Mouse (Mus musculus): Measurements from ENCODE around the gene Avpr2.

Avpr2 gene

DNA sequence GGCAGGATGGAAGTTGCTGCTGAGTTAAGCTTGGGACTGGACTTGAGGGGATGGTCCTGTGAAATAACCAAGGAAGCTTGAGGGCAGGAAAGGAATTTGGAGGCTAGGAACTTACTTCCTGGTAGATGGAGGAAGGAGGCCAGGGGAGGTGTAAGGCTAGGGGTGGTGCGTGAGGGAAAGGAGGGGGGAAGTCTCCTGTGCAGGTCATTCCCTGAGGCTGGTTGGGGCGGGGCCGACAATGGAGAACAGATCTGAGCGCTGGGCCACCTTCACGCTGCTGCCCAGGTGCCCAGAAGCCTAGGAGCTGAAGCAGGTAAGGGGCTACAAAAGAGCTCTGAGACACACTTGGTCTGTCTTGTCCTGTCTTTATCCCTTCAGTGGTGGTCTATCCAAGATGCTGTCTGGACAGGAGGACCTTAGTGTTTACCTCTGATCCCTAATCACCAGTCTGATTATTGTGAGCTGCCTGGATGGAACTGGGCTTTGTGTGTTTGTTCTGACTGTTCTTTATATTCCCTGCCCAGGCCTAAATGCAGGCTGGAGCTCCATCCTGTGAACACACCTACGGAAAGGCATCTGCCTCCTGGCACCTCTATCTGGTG lies at the start of gene Avpr2:
Gene Avpr2, plus strand, starts transcription at position 552 of the 602 bp plus-strand sequence.
- no peak for DNase-seq

DNA sequence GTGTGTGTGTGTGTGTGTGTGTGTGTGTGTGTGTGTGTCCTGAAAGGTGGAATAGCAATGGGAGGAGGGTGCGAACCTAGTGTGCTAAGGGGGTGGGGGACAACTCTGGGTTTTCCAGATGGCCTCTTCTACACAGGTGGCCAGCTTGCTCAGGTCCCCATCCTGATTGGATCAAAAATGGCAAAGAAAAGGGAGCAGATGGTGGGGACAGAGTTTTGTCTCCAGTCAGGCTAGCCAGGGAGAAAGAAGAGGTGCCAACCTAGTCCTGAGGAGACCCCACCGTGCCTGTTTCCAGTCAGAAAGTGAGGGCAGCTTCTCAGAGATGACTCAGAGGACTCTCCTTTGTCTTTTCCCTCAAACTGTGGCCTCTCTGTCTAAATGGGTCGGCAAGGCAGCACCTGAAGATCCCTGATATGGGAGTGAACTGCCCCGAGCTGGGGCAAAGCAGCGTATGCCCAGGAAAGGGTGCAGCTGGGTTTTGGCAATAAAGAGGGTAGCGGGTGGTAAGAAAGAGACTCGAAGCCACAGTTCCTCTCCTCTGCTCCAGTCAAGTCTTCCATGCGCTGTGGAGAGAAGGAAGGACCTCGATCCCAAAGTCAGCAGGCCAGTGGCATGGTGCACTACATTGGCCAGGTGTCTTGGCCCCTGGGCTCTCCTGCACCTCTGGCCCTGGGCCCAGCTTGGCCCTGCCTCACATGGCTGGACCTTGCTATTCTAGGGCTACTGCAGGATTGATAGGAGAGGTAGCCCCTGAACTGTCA lies 37.4 kb upstream of the Avpr2 start:
- peak; percentile 44 for DNase-seq

DNA sequence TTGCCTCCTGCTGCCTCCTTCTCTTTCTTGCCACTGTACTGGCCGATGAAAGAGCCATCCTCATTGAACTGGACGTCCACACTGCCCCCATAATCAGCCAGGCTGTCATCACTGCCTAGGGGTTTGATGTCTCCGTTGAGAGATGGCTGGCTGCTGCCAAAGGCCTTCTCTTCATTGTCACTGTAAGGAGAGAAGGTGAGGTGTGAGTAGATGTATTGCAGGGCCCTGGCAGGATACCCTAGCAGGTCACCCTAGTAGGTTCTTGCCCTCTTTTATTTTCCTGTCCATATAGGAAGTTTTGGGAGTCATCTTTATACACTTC lies 36.9 kb upstream of the Avpr2 start:
- DNase-seq = peak; percentile 96

DNA sequence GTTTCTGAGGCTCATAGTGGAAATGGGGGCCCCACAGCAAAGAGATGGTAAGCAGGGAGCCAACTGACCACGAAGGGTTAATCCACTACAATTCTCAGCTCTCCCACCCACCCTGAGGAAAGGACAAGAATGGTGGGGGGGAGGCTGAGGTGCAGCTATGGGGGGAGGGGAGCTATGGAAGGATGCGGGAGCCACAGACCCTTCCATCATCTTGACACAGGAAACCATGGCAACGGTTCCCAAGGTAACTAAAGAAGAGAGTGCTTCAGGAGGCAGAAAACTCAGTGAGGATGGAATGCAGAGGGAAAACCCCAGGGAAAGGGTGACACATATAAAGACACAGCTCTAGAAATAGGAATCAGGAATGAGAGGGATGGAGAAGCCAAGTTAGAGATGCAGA lies 27.2 kb upstream of the Avpr2 start:
- DNase-seq = peak; percentile 72

DNA sequence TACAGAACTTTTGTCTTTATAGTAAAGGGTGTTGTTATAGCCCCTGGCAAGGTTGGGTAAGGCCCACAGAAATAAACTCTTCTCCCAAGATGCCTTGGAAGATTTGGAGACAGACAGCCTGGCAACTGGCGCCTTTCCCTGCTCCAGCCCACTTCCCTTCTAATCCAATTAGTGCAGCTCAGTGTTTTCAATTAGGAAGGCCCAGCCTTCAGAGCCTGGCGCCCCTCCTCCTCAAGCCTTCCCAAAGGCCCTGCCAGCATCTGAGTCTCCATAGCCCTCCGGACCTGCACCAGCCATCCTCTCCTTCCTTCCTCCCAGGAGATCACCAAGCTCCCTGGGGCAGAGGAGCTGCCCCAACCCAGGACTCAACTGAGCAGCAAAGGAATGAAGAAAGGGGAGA lies 24.6 kb upstream of the Avpr2 start:
- peak; percentile 44 for DNase-seq

DNA sequence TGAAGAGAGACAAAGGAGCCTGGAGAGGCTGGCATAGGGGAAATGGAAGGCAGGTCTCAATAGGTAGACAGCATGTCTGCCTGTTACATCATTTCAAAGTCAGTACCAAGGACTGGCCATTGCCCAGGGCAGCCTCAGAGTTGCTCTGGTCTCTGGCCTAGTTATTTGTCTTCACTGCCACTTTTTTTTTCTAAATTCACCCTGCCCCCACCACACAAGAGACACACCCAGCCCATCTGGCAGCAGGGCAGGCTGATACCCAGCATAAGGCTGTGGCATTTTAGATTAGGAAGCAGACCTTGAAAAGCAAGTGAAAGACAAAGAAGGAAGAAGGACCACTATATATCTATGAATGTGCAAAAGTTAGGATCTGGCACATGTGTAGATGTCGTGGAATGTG lies 24.1 kb upstream of the Avpr2 start:
- peak; percentile 31 for DNase-seq

DNA sequence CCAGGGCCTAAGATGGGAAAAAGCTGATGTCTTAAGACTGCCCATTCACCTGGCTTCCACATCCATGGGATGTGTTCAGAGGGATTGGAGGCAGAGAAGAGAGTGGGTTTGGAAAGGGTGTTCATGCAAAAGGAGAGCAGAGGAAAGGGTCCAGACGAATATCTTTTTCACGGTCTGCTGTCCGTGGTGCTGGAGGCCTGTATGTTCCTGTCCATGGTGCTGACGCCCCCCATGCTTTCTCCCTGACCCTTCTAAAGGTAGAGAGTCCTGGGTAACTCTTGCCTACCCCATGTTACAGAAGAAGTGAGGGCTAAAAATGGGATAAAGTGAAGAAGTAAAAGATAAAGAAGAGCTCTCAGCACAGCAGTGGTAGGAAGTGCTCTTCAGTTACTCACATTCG lies 22.6 kb upstream of the Avpr2 start:
- DNase-seq = peak; percentile 48

DNA sequence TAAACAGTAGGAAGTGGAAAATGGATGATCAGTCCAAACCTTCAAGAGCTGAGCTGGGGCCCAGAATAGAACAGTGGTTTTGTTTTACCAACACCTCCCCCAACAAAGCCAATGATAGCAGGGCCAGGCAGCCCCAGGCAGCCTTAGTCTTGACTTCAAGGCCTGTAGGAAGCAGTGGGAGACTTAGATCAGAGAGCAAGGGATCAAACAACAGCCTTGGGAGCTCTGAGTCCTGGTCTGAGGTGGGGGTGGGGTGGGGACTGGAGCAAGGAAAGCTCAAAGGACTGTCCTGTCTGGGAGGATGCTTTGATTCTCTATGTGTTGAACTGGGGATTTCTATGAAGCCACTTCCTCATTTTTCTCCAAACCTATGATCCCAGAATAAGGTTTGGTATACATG lies 20.4 kb upstream of the Avpr2 start:
- DNase-seq = no peak

DNA sequence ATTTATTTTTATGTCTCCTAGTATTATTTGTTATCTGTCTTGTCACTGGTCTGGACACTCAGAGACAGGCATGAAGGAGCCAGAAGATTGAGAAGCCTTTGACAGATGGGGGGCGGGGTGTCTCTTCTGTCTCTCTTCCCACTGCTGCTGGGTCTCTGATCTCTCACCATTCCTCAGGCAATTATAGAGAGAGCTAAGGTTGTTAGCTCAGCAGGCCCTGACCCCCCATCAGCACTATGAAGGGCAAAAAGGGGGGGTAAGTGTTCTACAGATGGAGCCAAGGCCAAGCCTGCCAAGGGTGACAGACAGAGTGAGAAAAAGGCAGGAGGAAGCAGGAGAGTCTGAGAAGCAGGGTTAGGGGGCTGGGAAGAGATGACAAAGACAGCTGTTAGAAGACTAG lies 19.9 kb upstream of the Avpr2 start:
- peak; percentile 14 for DNase-seq

DNA sequence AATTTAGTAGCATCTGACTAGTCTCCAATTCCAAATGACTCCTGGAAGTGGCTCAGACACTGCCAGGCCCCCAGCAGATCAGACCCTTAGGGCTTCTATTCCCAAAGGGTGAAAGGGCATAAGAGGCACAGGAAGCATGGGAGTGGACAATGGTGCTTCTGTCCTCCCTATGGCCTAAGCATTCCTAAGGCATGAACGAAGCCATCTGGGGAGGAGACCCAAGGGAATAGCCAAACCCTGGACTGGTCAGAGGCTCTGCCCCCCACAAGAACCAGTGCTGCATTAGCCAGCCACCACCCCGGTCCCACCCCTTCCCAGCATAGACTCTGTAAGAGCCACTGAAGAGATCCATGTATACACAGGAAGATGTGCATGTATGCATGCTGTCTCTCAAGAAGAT lies 16.0 kb upstream of the Avpr2 start:
- no peak for DNase-seq

DNA sequence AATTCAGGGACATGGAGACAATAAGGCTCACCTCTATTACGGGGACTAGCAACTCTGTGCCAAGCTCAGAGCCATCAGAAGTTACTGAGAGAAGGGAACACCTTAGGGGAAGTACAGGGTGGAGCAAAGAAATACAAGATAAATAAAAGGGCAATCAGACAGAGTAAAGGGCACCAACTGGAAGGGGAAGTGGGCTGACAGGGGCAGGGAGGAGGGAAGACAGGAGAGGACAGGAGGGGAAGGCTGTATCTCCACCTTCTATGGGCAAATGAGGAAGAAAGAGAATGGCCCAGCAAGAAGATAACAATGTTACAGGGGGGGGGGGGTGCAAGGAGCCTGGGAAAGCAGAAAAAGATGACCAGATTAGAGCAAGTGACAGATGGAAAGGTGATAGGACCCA lies 14.9 kb upstream of the Avpr2 start:
- DNase-seq = no peak

DNA sequence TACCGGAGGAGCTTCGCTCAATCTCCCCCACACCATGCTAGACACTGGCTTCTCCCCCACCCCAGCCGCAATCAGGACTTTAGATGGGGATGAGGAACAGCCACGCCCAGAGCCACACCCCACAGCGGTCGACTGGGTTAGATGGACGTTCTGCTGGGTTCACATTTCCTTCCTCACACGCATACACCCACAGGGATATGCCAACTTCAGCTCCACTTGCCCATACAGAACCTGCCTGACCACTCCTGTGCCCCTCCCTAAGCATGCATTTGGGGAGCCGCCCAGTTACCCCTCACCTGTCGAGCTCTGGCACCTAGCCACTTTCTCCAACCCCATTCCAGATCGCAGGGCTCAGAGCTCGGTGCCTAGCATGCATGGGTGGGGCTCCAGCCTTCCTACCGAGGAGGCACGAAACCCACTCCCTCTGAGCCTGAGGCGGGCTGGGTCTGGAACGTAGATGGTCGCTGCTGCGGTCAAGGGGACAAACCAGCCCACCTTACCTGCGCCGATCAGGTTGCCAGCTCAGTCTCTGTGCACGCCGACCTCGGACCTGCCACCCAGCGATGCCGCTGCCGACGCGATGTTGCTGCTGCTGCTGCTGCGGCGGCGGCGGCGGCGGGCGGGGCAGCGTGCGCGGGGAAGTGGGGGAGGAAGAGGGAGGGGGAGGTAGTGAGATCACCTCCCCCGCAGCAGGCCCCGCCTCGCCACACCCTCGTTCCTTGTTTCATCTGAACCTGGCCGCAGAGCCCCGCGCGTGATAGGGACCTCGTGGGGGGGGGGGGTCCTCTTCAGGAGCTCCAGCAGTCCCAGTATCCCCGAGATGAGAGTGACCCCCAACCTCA lies 11.5 kb upstream of the Avpr2 start:
- DNase-seq = peak; percentile 93

DNA sequence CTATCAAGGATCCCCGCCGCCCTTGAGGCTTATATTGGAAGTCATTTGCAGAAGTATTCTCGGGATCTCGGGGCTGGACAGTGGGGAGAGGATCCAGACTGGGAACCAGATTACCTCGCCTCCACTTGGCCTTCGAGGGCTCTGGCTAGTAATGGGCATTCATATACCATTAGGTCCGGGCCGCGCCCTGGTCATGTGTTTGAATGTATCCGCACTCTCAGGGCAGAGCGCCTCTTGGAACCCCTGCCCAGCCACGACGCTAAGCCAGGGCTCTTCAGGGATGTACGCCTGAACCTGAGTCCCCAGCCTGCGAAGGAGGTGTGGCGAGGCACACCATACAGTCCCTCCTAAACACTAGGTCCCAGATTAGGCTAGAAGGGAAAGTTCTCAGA lies 10.9 kb upstream of the Avpr2 start:
- no peak for DNase-seq

DNA sequence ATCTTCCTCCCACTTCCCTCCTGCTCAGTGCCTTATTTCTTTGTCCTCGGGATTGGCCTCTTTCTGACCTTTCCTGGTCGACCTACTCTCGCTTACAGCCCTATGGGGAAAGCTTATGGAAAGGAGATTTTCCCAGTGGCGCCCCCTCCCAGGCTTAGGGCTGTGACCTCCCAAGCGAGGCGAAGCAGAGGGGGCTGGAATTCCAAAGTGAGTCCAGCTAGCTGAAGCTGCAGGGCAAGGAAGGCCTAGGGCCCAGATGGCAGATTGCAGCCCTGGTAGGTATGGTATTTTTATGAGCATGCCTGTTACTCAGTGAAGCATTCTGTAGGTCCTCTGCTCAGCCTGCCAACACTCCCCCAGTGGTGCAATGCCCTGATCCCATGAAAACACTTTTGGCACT lies 10.4 kb upstream of the Avpr2 start:
- no peak for DNase-seq

DNA sequence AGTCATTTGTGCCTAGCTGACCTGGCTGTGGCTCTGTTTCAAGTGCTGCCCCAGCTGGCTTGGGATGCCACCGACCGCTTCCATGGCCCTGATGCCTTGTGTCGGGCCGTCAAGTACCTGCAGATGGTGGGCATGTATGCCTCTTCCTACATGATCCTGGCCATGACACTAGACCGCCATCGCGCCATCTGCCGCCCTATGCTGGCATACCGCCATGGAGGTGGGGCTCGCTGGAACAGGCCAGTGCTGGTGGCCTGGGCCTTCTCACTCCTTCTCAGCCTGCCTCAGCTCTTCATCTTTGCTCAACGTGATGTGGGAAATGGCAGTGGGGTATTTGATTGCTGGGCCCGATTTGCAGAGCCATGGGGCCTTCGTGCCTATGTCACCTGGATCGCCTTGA lies 931 bp downstream of the Avpr2 start:
- peak; percentile 60 for DNase-seq

DNA sequence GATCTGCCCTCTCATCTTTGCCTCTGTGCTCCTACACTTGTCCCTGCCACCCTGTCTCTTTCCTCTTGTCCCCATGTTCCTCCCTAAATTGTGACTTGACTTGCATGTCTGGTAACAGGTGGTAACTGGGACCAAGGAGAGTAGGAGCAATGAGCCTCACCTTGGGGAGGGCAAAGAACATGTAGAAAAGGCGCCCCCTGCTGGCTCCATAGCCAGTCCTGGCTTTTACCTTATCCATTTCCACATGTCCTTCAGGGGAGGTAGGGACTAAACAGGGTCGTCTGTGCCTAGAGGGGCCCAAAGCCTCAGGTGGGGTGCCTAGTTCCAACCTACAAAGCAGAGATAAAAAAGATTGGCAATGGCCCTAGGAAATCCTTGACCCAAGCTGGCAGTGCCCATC lies 3.8 kb downstream of the Avpr2 start, which contains the start of gene L1cam:
Gene L1cam, minus strand, starts transcription at position 387 of the 400 bp plus-strand sequence.
- DNase-seq = peak; percentile 89

DNA sequence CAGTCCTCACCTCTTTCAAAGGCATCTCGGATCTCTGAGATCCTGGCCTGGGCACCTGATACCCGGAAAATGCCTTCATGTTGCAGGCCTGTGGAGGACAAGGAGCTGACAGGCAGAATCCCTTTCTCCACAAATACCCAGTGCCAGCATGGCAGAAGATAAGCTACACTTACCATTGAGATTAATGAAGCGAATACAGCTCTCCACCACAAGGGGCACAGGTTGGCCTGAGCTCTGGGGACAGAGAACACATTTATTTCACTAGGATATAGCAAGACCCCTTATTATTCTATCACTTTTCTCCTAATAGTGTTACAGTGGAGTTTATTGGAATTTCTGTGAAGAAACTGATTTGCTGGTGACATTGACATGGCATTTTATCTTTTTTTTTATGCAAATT lies 6.1 kb downstream of the Avpr2 start:
- DNase-seq = no peak

DNA sequence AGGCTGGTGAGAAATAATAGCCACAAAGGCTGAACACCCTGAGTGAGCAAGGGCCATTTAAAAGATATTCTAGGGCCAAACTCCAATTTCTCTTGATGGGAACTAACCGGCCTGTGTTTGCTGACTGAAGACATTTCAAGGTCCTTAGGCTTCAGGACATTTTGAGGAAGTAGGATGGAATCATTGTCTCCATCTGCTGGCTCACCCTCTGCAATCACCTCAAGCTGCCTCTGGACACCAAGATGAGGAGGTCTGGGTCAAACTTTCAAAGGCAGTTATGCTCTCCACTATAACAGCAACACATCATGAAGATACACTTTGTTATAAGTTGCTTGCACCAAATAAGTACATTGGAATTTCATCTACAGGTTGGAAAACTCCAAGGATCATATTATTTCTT lies 18.1 kb downstream of the Avpr2 start:
- DNase-seq = no peak

DNA sequence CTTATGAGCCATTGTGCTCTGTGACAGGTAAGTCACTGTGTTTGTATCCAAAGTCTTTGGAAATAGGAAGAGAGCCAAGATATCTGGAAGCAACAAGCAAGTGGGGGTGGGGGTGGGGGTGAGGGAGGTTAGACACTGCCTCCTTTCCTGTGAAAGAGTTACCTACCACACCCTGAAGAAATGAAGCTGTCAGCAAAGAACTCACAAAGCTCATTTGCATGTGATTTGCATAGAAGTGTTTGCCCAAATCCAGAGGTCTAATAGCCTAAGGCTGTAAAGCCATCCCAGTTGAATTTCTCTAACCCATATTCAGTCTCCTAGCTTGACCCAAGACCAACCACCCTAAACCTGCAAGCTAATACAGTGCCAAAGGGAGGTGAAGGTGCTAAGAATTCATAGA lies 18.5 kb downstream of the Avpr2 start:
- no peak for DNase-seq

DNA sequence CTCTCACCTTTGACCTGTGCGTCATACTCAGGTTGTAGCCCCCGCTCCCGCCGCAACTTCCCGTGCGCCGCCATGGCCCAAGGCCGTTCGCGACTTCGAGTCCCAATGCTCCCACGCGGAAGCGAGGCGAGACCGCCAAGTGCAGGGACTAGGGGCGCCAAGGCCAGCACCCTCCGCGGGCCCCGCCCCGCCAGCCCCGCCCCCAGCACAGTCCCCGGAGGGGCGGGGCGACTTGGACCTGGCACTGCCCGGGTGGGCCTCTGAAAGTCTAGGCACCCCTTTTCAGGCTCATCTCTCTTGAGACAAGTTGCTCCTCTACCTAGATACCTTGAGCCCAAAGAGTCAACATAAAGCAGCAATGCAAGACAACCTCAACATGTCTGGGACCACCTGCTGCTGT lies 19.3 kb downstream of the Avpr2 start:
- peak; percentile 92 for DNase-seq

DNA sequence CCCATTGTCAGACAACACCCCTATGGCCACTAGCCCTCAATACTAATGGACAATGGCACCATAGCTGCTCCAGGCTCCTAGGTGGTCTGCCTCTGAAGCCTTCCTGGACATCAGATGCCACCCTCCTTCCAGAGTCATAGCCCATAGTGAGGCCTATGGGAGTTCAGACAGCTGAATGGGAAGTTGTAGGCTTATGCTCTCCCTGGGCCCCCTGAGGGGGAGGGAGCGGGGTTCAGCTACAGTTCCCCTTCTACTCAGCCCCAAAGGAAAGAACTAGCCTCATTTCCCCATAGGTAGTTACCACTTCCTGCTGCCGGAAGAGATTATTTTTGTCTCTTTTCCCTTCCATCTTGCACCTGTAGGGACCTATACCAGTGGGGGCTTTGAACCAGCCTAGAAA lies 19.7 kb downstream of the Avpr2 start:
- peak; percentile 86 for DNase-seq

DNA sequence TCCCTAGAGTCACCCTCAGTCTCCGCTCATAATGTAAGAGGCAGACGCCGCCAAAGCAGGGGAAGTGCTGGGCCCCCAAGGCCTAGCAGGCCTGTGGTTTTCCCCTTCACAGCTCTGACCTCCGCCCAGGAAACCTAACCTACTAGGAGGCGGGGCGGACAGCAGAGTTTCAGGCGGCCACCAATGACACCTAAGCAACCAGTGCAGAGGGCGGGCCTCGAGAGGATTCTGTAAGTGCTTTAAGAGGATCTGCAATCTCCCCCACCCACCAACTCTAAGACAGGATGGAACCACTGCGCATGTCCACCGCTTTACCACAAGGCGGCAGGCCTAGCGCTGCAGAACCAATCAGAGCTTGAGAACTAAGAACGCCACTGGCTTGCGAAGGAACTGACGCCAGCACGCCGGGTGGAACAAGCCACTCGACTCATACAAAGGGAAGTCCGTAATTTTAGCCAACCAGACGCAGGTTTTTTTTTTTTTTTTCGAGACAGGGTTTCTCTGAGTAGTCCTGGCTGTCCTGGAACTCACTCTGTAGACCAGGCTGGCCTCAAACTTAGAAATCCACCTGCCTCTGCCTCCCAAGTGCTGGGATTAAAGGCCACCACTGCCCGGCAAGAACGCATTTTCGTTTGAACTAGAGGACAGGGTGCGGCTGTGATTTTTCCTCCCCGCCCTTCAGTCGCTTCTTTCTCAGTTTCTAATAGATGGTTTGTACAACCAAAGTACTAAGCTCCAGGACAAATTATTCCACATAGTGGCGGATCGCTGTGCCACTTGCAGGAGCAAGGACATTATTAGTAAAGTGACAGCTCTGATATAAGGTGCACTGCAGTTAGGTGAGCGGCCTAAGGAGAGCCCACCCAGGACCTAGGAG lies 23.2 kb downstream of the Avpr2 start:
- DNase-seq = peak; percentile 100

DNA sequence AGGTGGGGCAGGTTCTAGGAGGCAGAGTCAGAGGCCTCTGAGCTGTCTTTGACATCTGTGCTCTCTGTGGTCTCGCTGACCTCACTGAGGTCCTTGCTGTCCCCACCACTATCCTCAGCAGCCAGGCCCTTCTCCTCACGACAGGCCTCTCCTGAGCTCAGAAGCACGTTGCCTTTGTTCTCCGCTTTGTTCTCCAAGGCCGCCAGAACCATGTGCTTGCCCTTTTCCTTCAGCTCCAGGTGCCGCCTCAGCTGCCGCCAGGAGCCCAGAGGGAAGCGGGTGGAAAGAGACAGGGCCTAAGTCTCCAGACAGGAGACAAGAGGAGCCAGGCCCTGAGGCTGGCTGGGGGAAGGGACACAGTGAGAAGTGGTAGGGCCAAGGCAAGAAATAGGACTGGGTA lies 25.0 kb downstream of the Avpr2 start:
- peak; percentile 83 for DNase-seq

Measured in heart, adult 11 months (tissue).